10 mouse cellular contexts compared by ENCODE assay signal in the genomic region with DNA sequence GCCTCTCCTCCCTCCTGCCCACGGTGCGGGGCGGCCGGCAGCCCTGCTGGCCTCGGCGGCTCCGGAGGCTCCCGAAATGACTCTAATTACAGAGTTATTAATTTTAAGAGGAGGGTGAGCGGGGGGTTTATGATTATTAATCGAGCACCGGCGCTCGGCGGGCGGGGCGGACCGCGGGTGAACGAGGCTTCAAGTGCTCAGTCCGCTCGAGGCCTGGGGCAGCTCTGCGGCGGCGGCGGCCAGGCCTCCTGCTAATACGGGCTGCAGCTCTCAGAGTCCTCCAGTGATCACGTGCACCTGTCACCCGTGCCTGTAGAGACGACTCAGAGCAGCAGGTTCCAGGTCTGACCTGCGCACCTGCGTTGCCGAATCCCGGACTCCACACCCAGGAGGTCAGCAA. TPM values are rescaled to one million over a fixed set of nuclear protein-coding genes. Genes with fewer than 3 reads are reported as not detected.
DNase-seq lines count a peak whose midpoint lies in the region; ATAC-seq and TF ChIP-seq lines count a peak whose summit lies in the region.
"Had no signal": no experiment of that assay in that cellular context is flagged by ENCODE, and none has a peak within 500 bp of the region (broad histone marks: within the 10 kb centered on the region; RNA-seq: fewer than 3 reads in every experiment).

No protein-coding gene starts in this region.

- H3K27me3 ChIP-seq in E14TG2a.4 (ENCODE audit: insufficient read depth, low read length), result peaks cover 95% of the 10 kb centered on the region
- H3K27me3 ChIP-seq in hindbrain, embryonic 16.5 days (replicated peaks; ENCODE audit: control insufficient read depth, insufficient read depth, low read length), result peaks cover 72% of the 10 kb centered on the region
- peaks cover 96% of the 10 kb centered on the region for H3K27me3 ChIP-seq in limb, embryonic 15.5 days
- H3K27me3 ChIP-seq: Patski had no signal

- DNase-seq in embryo, embryonic 9.5 days (ENCODE audit: extremely low spot score), result peak; percentile 24
- DNase-seq in cerebellum, postnatal 14 days, result no peak
- no peak for DNase-seq in gastrocnemius, adult 8-10 months (ENCODE audit: low spot score in 2 of 2)

- ATAC-seq in hindbrain, embryonic 16.5 days, result no peak
- ATAC-seq in limb, embryonic 15.5 days (ENCODE audit: insufficient number of reproducible peaks, low FRiP score, low TSS enrichment, low read depth), result no peak
- ATAC-seq in CD4-positive, CD25-positive, alpha-beta regulatory T cell, adult 4 months, result no peak
- ATAC-seq: Patski had no signal

- peak overlapping the region; percentile 17; the same call in 1 of the 2 replicates for H3K27ac ChIP-seq in hindbrain, embryonic 16.5 days (ENCODE audit: low read depth, low read length)
- no peak overlapping the region for H3K27ac ChIP-seq in limb, embryonic 15.5 days

- peaks cover 15% of the 10 kb centered on the region for H3K4me1 ChIP-seq in E14TG2a.4 (replicated peaks; ENCODE audit: low read depth, low read length)
- peaks cover 10% of the 10 kb centered on the region for H3K4me1 ChIP-seq in hindbrain, embryonic 16.5 days (ENCODE audit: control insufficient read depth, insufficient read depth, low read depth, low read length)
- H3K4me1 ChIP-seq in limb, embryonic 15.5 days, result peaks cover 11% of the 10 kb centered on the region
- H3K4me1 ChIP-seq: megakaryocyte, embryonic 14.5 days had no signal

- H3K9ac ChIP-seq in hindbrain, embryonic 16.5 days (ENCODE audit: low read depth, low read length), result peak overlapping the region; percentile 35; the same call in 1 of the 2 replicates
- no peak overlapping the region for H3K9ac ChIP-seq in limb, embryonic 15.5 days

- WGBS in hindbrain, embryonic 16.5 days, result 1% methylated on average over 33 of the region's 33 CpGs
- WGBS in limb, embryonic 15.5 days, result 2% methylated on average over 33 of the region's 33 CpGs

- no peak for TF ChIP-seq CTCF in E14TG2a.4 (conservative IDR thresholded peaks at IDR 0.05; ENCODE audit: low read length)

- H3K4me3 ChIP-seq in E14TG2a.4 (replicated peaks; ENCODE audit: low read length), result peak overlapping the region; percentile 69
- H3K4me3 ChIP-seq in hindbrain, embryonic 16.5 days (ENCODE audit: low read length), result peak overlapping the region; percentile 35
- peak overlapping the region; percentile 11; the same call in 1 of the 2 replicates for H3K4me3 ChIP-seq in limb, embryonic 15.5 days
- H3K4me3 ChIP-seq: megakaryocyte, embryonic 14.5 days had no signal

- H3K36me3 ChIP-seq in E14TG2a.4 (ENCODE audit: insufficient read depth, low read length), result no peaks in the 10 kb centered on the region
- no peaks in the 10 kb centered on the region for H3K36me3 ChIP-seq in hindbrain, embryonic 16.5 days (ENCODE audit: control insufficient read depth, insufficient read depth, low read length)
- no peaks in the 10 kb centered on the region for H3K36me3 ChIP-seq in limb, embryonic 15.5 days

- 0 out of 2 replicates have a peak, but pooled peaks cover 7% of the 10 kb centered on the region for H3K9me3 ChIP-seq in E14TG2a.4 (ENCODE audit: low read length)
- H3K9me3 ChIP-seq in hindbrain, embryonic 16.5 days (ENCODE audit: control insufficient read depth, low read length), result no peaks in the 10 kb centered on the region
- no peaks in the 10 kb centered on the region for H3K9me3 ChIP-seq in limb, embryonic 15.5 days

- peak overlapping the region; percentile 65 for H3K4me2 ChIP-seq in hindbrain, embryonic 16.5 days (ENCODE audit: low read length)
- H3K4me2 ChIP-seq in limb, embryonic 15.5 days, result no peak overlapping the region

RNA-seq across cellular contexts. Expression of gene Pax2, which starts 21.2 kb away (rescaled TPM):
- polyA plus RNA-seq in hindbrain, embryonic 16.5 days (2015; fragmentation: Nextera tagmentation; extraction: Ambion mirVana), result 11.9 and 12.1 TPM in 2 replicates
- polyA plus RNA-seq in limb, embryonic 15.5 days (2015; fragmentation: Nextera tagmentation; extraction: Ambion mirVana), result not detected in 2 replicates
- total RNA-seq in gastrocnemius, adult 8-10 months (2022), result not detected
- under 1 TPM in 1 of 2 experiments, not detected in 1; 0.13 TPM for polyA plus RNA-seq in CD4-positive, CD25-positive, alpha-beta regulatory T cell, adult 4 months (2017; shearing (Covaris generic))
- polyA plus RNA-seq: small intestine, adult 2 months had no signal

Comparison
In these comparisons a context has a peak if more than half of its experiments do, and no peak if none do; other contexts are left out.
1. H3K4me3 ChIP-seq: peak in every context shown above with its lines; median percentile 69 in E14TG2a.4; 35 in hindbrain, embryonic 16.5 days; 11 in limb, embryonic 15.5 days.
2. RNA of gene Pax2, which starts 21.2 kb away (polyA plus RNA-seq): 11.9 to 12.1 TPM in hindbrain, embryonic 16.5 days; 0.13 TPM in CD4-positive, CD25-positive, alpha-beta regulatory T cell, adult 4 months and not detected in limb, embryonic 15.5 days; every median in the first group is over 10 times any median in the second.